11 mouse cellular contexts compared by ENCODE assay signal in genomic region chr3:157208966-157209365, GRCm38 (mm10).
DNase-seq lines count a peak whose midpoint lies in the region; ATAC-seq lines count a peak whose summit lies in the region.
"Had no signal": no experiment of that assay in that cellular context is flagged by ENCODE, and none has a peak within 500 bp of the region (broad histone marks: within the 10 kb centered on the region; RNA-seq: fewer than 3 reads in every experiment).

No protein-coding gene starts in this region.

- 50% methylated on average over 1 of the region's 1 CpGs for WGBS in kidney, embryonic 15.5 days

- no peak overlapping the region for H3K4me2 ChIP-seq in kidney, embryonic 15.5 days
- H3K4me2 ChIP-seq: lung, embryonic 14.5 days had no signal

- H3K4me3 ChIP-seq in kidney, embryonic 15.5 days (replicated peaks), result no peak overlapping the region
- H3K4me3 ChIP-seq: myocyte had no signal

- peaks cover 2% of the 10 kb centered on the region; the same call in 1 of the 2 replicates for H3K4me1 ChIP-seq in kidney, embryonic 15.5 days

- H3K9me3 ChIP-seq in kidney, embryonic 15.5 days (replicated peaks), result no peaks in the 10 kb centered on the region

- no peak overlapping the region for H3K9ac ChIP-seq in kidney, embryonic 15.5 days
- H3K9ac ChIP-seq: lung, embryonic 14.5 days had no signal

- no peaks in the 10 kb centered on the region for H3K27me3 ChIP-seq in kidney, embryonic 15.5 days

- H3K27ac ChIP-seq in kidney, embryonic 15.5 days, result no peak overlapping the region

- no peak for ATAC-seq in kidney, embryonic 15.5 days (replicated peaks; ENCODE audit: low FRiP score)

- DNase-seq in adrenal gland, postnatal 25 days, result peak; percentile 14
- DNase-seq in adrenal gland, adult 18-20 months (ENCODE audit: low spot score in 2 of 2), result no peak
- DNase-seq in kidney, adult 11 months, result peak; percentile 4
- DNase-seq in cerebellum, adult 11 months, result peak; percentile 92
- peak; percentile 21 to 52 for DNase-seq in layer of hippocampus, adult 8-10 months (ENCODE audit: low spot score in 2 of 2)
- DNase-seq in urinary bladder, postnatal 25 days (ENCODE audit: low spot score), result no peak
- no peak for DNase-seq in gastrocnemius, postnatal 10 days
- DNase-seq: lung, embryonic 14.5 days; spleen, adult 18-20 months had no signal

- H3K36me3 ChIP-seq in kidney, embryonic 15.5 days, result no peaks in the 10 kb centered on the region

Comparison
In these comparisons a context has a peak if more than half of its experiments do, and no peak if none do; other contexts are left out.
1. DNase-seq: peak in adrenal gland, postnatal 25 days (single experiment), kidney, adult 11 months (single experiment), cerebellum, adult 11 months (single experiment) and layer of hippocampus, adult 8-10 months (2 of 2); none in adrenal gland, adult 18-20 months (0 of 2), urinary bladder, postnatal 25 days (single experiment) and gastrocnemius, postnatal 10 days (single experiment).